Mouse (Mus musculus) stomach, embryonic 16.5 days (tissue): ENCODE measurements around the gene Olfr690. TPM values are rescaled to one million over a fixed set of nuclear protein-coding genes. Genes with fewer than 3 reads are reported as not detected.

ENCODE experiments used
- polyA plus RNA-seq: library from polyadenylated mRNA; unstranded; fragments of >200 nt; fragmentation: Nextera tagmentation; extraction: Ambion mirVana; gene quantifications from 2 replicates; pipeline ENCODE4 v1.2.1, GENCODE M21; 2015

The Olfr690 gene
- polyA plus RNA-seq, 1 experiment from 2014 or later, result not detected

Other genes starting within 250 kb of the Olfr690 start
- gene Olfr680-ps1, start 241.3 kb downstream of the Olfr690 start, polyA plus RNA-seq, result not detected in 2 replicates
- not detected in 2 replicates for gene Olfr681, start 217.3 kb downstream of the Olfr690 start, polyA plus RNA-seq
- gene Olfr683, start 187.1 kb downstream of the Olfr690 start, polyA plus RNA-seq, result not detected in 2 replicates
- not detected in 2 replicates for gene Olfr684, start 170.5 kb downstream of the Olfr690 start, polyA plus RNA-seq
- not detected in 2 replicates for gene Olfr685, start 148.1 kb downstream of the Olfr690 start, polyA plus RNA-seq
- gene Olfr686, start 126.6 kb downstream of the Olfr690 start, polyA plus RNA-seq, result not detected in 2 replicates
- gene Olfr688, start 46.0 kb downstream of the Olfr690 start, polyA plus RNA-seq, result not detected in 2 replicates
- gene Olfr689, start 22.9 kb downstream of the Olfr690 start, polyA plus RNA-seq, result not detected in 2 replicates
- not detected in 2 replicates for gene Olfr691, start 8.2 kb upstream of the Olfr690 start, polyA plus RNA-seq
- gene Olfr692, start 34.1 kb upstream of the Olfr690 start, polyA plus RNA-seq, result not detected in 2 replicates
- not detected in 2 replicates for gene Gm5901, start 40.9 kb upstream of the Olfr690 start, polyA plus RNA-seq
- gene Fam160a2, start 66.0 kb upstream of the Olfr690 start, polyA plus RNA-seq, result 40.1 and 44.0 TPM in 2 replicates
- gene Cnga4, start 70.5 kb upstream of the Olfr690 start, polyA plus RNA-seq, result not detected in 2 replicates
- 1.1 and 1.3 TPM in 2 replicates for gene Cckbr, start 91.6 kb upstream of the Olfr690 start, polyA plus RNA-seq
- 118 and 135 TPM in 2 replicates for gene Cavin3, start 148.2 kb upstream of the Olfr690 start, polyA plus RNA-seq
- gene Smpd1, start 220.3 kb upstream of the Olfr690 start, polyA plus RNA-seq, result 43.3 and 48.7 TPM in 2 replicates
- gene Apbb1, start 247.5 kb upstream of the Olfr690 start, polyA plus RNA-seq, result 36.2 and 38.7 TPM in 2 replicates